Mouse (Mus musculus): ENCODE measurements around the gene Cdh4. TPM values are rescaled to one million over a fixed set of nuclear protein-coding genes. Genes with fewer than 3 reads are reported as not detected.

The Cdh4 gene
- polyA plus RNA-seq, 1 experiment from 2014 or later, result 8.5 TPM

GRCm38 (mm10) chr2:179857086-179857485, 414.9 kb downstream of the Cdh4 start:
- DNase-seq (ENCODE audit: low spot score, missing footprints) (peak; percentile 47), ATAC-seq (ENCODE audit: low FRiP score) (no peak)
- WGBS, result 57% methylated on average over 4 of the region's 4 CpGs
- Histone ChIP-seq H3K4me3 (ENCODE audit: low read depth, low read length) (no peak overlapping the region), H3K4me2 (no peak overlapping the region), H3K36me3 (ENCODE audit: control insufficient read depth, insufficient read depth, low read length) (no peaks in the 10 kb centered on the region), H3K4me1 (ENCODE audit: control insufficient read depth, insufficient read depth, low read length) (peaks cover 9% of the 10 kb centered on the region), H3K9ac (ENCODE audit: low read length) (no peak overlapping the region), H3K27ac (ENCODE audit: low read depth, low read length) (no peak overlapping the region), H3K27me3 (ENCODE audit: control insufficient read depth, insufficient read depth, low read length) (no peaks in the 10 kb centered on the region), H3K9me3 (ENCODE audit: control insufficient read depth, low read length) (no peaks in the 10 kb centered on the region)

GRCm38 (mm10) chr2:179862676-179863075, 420.4 kb downstream of the Cdh4 start:
- Histone ChIP-seq H3K4me2 (no peak overlapping the region), H3K36me3 (ENCODE audit: control insufficient read depth, insufficient read depth, low read length) (no peaks in the 10 kb centered on the region), H3K4me1 (ENCODE audit: control insufficient read depth, insufficient read depth, low read length) (no peaks in the 10 kb centered on the region), H3K9me3 (ENCODE audit: control insufficient read depth, low read length) (no peaks in the 10 kb centered on the region), H3K4me3 (ENCODE audit: low read depth, low read length) (no peak overlapping the region), H3K27me3 (ENCODE audit: control insufficient read depth, insufficient read depth, low read length) (no peaks in the 10 kb centered on the region), H3K9ac (ENCODE audit: low read length) (no peak overlapping the region), H3K27ac (ENCODE audit: low read depth, low read length) (no peak overlapping the region)
- ATAC-seq (ENCODE audit: low FRiP score), result no peak
- peak; percentile 6 for DNase-seq (ENCODE audit: low spot score, missing footprints)
- 71% methylated on average over 3 of the region's 3 CpGs for WGBS

GRCm38 (mm10) chr2:179863266-179863665, 421.0 kb downstream of the Cdh4 start:
- H3K9ac ChIP-seq (ENCODE audit: low read length), result no peak overlapping the region
- H3K4me3 ChIP-seq (ENCODE audit: low read depth, low read length), result no peak overlapping the region
- no peaks in the 10 kb centered on the region for H3K4me1 ChIP-seq (ENCODE audit: control insufficient read depth, insufficient read depth, low read length)
- H3K27me3 ChIP-seq (ENCODE audit: control insufficient read depth, insufficient read depth, low read length), result no peaks in the 10 kb centered on the region
- WGBS, result 70% methylated on average over 3 of the region's 3 CpGs
- DNase-seq (ENCODE audit: low spot score, missing footprints) (peak; percentile 87), ATAC-seq (ENCODE audit: low FRiP score) (no peak)
- H3K9me3 ChIP-seq (ENCODE audit: control insufficient read depth, low read length), result no peaks in the 10 kb centered on the region
- no peaks in the 10 kb centered on the region for H3K36me3 ChIP-seq (ENCODE audit: control insufficient read depth, insufficient read depth, low read length)
- no peak overlapping the region for H3K4me2 ChIP-seq
- no peak overlapping the region for H3K27ac ChIP-seq (ENCODE audit: low read depth, low read length)

GRCm38 (mm10) chr2:179865097-179865496, 422.9 kb downstream of the Cdh4 start:
- Histone ChIP-seq H3K4me2 (no peak overlapping the region), H3K9ac (ENCODE audit: low read length) (no peak overlapping the region), H3K36me3 (ENCODE audit: control insufficient read depth, insufficient read depth, low read length) (no peaks in the 10 kb centered on the region), H3K4me1 (ENCODE audit: control insufficient read depth, insufficient read depth, low read length) (no peaks in the 10 kb centered on the region), H3K27me3 (ENCODE audit: control insufficient read depth, insufficient read depth, low read length) (no peaks in the 10 kb centered on the region), H3K4me3 (ENCODE audit: low read depth, low read length) (no peak overlapping the region), H3K27ac (ENCODE audit: low read depth, low read length) (no peak overlapping the region), H3K9me3 (ENCODE audit: control insufficient read depth, low read length) (no peaks in the 10 kb centered on the region)
- ATAC-seq (ENCODE audit: low FRiP score), result no peak
- WGBS, result 70% methylated on average over 5 of the region's 5 CpGs
- DNase-seq (ENCODE audit: low spot score, missing footprints), result peak; percentile 37

GRCm38 (mm10) chr2:179867669-179868068, 425.4 kb downstream of the Cdh4 start:
- no peak overlapping the region for H3K4me3 ChIP-seq (ENCODE audit: low read depth, low read length)
- H3K36me3 ChIP-seq (ENCODE audit: control insufficient read depth, insufficient read depth, low read length), result no peaks in the 10 kb centered on the region
- H3K9me3 ChIP-seq (ENCODE audit: control insufficient read depth, low read length), result no peaks in the 10 kb centered on the region
- no peak overlapping the region for H3K27ac ChIP-seq (ENCODE audit: low read depth, low read length)
- no peak for ATAC-seq (ENCODE audit: low FRiP score)
- no peaks in the 10 kb centered on the region for H3K4me1 ChIP-seq (ENCODE audit: control insufficient read depth, insufficient read depth, low read length)
- H3K27me3 ChIP-seq (ENCODE audit: control insufficient read depth, insufficient read depth, low read length), result no peaks in the 10 kb centered on the region
- WGBS, result 80% methylated on average over 3 of the region's 3 CpGs
- no peak overlapping the region for H3K9ac ChIP-seq (ENCODE audit: low read length)
- no peak overlapping the region for H3K4me2 ChIP-seq
- no peak for DNase-seq (ENCODE audit: low spot score, missing footprints)

- Histone ChIP-seq H3K27ac (ENCODE audit: low read depth, low read length) (no peak overlapping the region), H3K27me3 (ENCODE audit: control insufficient read depth, insufficient read depth, low read length) (no peaks in the 10 kb centered on the region), H3K4me3 (ENCODE audit: low read depth, low read length) (no peak overlapping the region), H3K4me1 (ENCODE audit: control insufficient read depth, insufficient read depth, low read length) (no peaks in the 10 kb centered on the region), H3K9ac (ENCODE audit: low read length) (no peak overlapping the region), H3K36me3 (ENCODE audit: control insufficient read depth, insufficient read depth, low read length) (no peaks in the 10 kb centered on the region), H3K4me2 (no peak overlapping the region), H3K9me3 (ENCODE audit: control insufficient read depth, low read length) (no peaks in the 10 kb centered on the region)
- WGBS, result 10% methylated on average over 2 of the region's 2 CpGs
- DNase-seq (ENCODE audit: low spot score, missing footprints) (peak; percentile 69), ATAC-seq (ENCODE audit: low FRiP score) (no peak)
These were observed 427.6 kb downstream of the Cdh4 start for GRCm38 (mm10) chr2:179869871-179870270.

- 74% methylated on average over 5 of the region's 5 CpGs for WGBS
- H3K27me3 ChIP-seq (ENCODE audit: control insufficient read depth, insufficient read depth, low read length), result 0 out of 2 replicates have a peak, but pooled peaks cover 3% of the 10 kb centered on the region
- no peaks in the 10 kb centered on the region for H3K36me3 ChIP-seq (ENCODE audit: control insufficient read depth, insufficient read depth, low read length)
- no peak overlapping the region for H3K9ac ChIP-seq (ENCODE audit: low read length)
- peak; percentile 75 for DNase-seq (ENCODE audit: low spot score, missing footprints)
- no peaks in the 10 kb centered on the region for H3K9me3 ChIP-seq (ENCODE audit: control insufficient read depth, low read length)
- no peak overlapping the region for H3K4me2 ChIP-seq
- no peaks in the 10 kb centered on the region for H3K4me1 ChIP-seq (ENCODE audit: control insufficient read depth, insufficient read depth, low read length)
- no peak overlapping the region for H3K4me3 ChIP-seq (ENCODE audit: low read depth, low read length)
- no peak overlapping the region for H3K27ac ChIP-seq (ENCODE audit: low read depth, low read length)
- no peak for ATAC-seq (ENCODE audit: low FRiP score)
These were observed 430.5 kb downstream of the Cdh4 start for GRCm38 (mm10) chr2:179872724-179873123.

GRCm38 (mm10) chr2:179873315-179873714, 431.1 kb downstream of the Cdh4 start:
- Histone ChIP-seq H3K4me2 (no peak overlapping the region), H3K9ac (ENCODE audit: low read length) (no peak overlapping the region), H3K27me3 (ENCODE audit: control insufficient read depth, insufficient read depth, low read length) (0 out of 2 replicates have a peak, but pooled peaks cover 3% of the 10 kb centered on the region), H3K4me3 (ENCODE audit: low read depth, low read length) (no peak overlapping the region), H3K9me3 (ENCODE audit: control insufficient read depth, low read length) (no peaks in the 10 kb centered on the region), H3K4me1 (ENCODE audit: control insufficient read depth, insufficient read depth, low read length) (no peaks in the 10 kb centered on the region), H3K36me3 (ENCODE audit: control insufficient read depth, insufficient read depth, low read length) (no peaks in the 10 kb centered on the region), H3K27ac (ENCODE audit: low read depth, low read length) (no peak overlapping the region)
- DNase-seq (ENCODE audit: low spot score, missing footprints) (peak; percentile 87), ATAC-seq (ENCODE audit: low FRiP score) (peak; percentile 14; the same call in 1 of the 2 replicates)
- 46% methylated on average over 5 of the region's 5 CpGs for WGBS

GRCm38 (mm10) chr2:179875147-179875546, 432.9 kb downstream of the Cdh4 start:
- Histone ChIP-seq H3K9me3 (ENCODE audit: control insufficient read depth, low read length) (no peaks in the 10 kb centered on the region), H3K9ac (ENCODE audit: low read length) (no peak overlapping the region), H3K4me1 (ENCODE audit: control insufficient read depth, insufficient read depth, low read length) (no peaks in the 10 kb centered on the region), H3K36me3 (ENCODE audit: control insufficient read depth, insufficient read depth, low read length) (no peaks in the 10 kb centered on the region), H3K4me2 (no peak overlapping the region), H3K4me3 (ENCODE audit: low read depth, low read length) (no peak overlapping the region), H3K27me3 (ENCODE audit: control insufficient read depth, insufficient read depth, low read length) (0 out of 2 replicates have a peak, but pooled peaks cover 3% of the 10 kb centered on the region), H3K27ac (ENCODE audit: low read depth, low read length) (no peak overlapping the region)
- WGBS, result 5% methylated on average over 3 of the region's 3 CpGs
- DNase-seq (ENCODE audit: low spot score, missing footprints), result peak; percentile 97
- peak; percentile 68 for ATAC-seq (ENCODE audit: low FRiP score)
